Mouse (Mus musculus) retina, postnatal 1 day (tissue): ENCODE measurements around the gene Gm10318.

Source experiments
- DNase-seq: peaks from one replicate; pipeline ENCODE4 v3.0.0-alpha.2; 2012

Gene Gm10318

GRCm38 (mm10) chr10:77900126-77900525, 47.5 kb downstream of the Gm10318 start:
- no peak for DNase-seq

- no peak for DNase-seq
These were observed 48.5 kb downstream of the Gm10318 start for GRCm38 (mm10) chr10:77900903-77901818.

GRCm38 (mm10) chr10:77901871-77902210, 49.2 kb downstream of the Gm10318 start:
- no peak for DNase-seq

GRCm38 (mm10) chr10:77902211-77902893, 49.7 kb downstream of the Gm10318 start, which contains the start of gene Lrrc3:
Gene Lrrc3 (minus strand): TSS chr10:77902536.
- DNase-seq, result peak; percentile 79

- DNase-seq, result peak; percentile 83
These were observed 50.4 kb downstream of the Gm10318 start for GRCm38 (mm10) chr10:77902894-77903715.
